Mouse (Mus musculus): ENCODE measurements around the gene Entpd2.
A peak's percentile ranks its signal among the peaks of the same experiment; 100 is the strongest.

- no peak for TF ChIP-seq CTCF (IDR thresholded peaks at IDR 0.05; ENCODE audit: control insufficient read depth, insufficient read depth, insufficient read length)
- TF ChIP-seq CEBPB (IDR thresholded peaks at IDR 0.05; ENCODE audit: low read depth) = no peak
- no peak for TF ChIP-seq MYOG (IDR thresholded peaks at IDR 0.05; ENCODE audit: control insufficient read depth, extremely low read depth, insufficient read length)
- no peak for TF ChIP-seq MYOD1 (IDR thresholded peaks at IDR 0.05; ENCODE audit: control insufficient read depth, insufficient read length, low read depth)
- TF ChIP-seq USF1 (IDR thresholded peaks at IDR 0.05; ENCODE audit: low read depth) = peak; percentile 100
- TF ChIP-seq MAX (IDR thresholded peaks at IDR 0.05) = peak; percentile 69
Measured at GRCm38 (mm10) chr2:25356208-25357079, 39.2 kb upstream of the Entpd2 start, which contains the start of gene Dpp7.

Data from C2C12 (cell line).